Mouse (Mus musculus) E14TG2a.4 (cell line): ENCODE results near the gene Ptger4.

Experiments used
- CTCF ChIP-seq: conservative IDR thresholded peaks from 2 replicates; pipeline ENCODE4 v1.5.1; 2014; ENCODE audit warnings: low read length
- NANOG ChIP-seq: IDR thresholded peaks from 2 replicates; pipeline ENCODE4 v1.6.1; 2014; ENCODE audit warnings: borderline replicate concordance, low read length, mixed read lengths
- POU5F1 ChIP-seq: IDR thresholded peaks from 2 replicates; pipeline ENCODE4 v1.6.1; 2014; ENCODE audit warnings: low read length, borderline replicate concordance

DNA sequence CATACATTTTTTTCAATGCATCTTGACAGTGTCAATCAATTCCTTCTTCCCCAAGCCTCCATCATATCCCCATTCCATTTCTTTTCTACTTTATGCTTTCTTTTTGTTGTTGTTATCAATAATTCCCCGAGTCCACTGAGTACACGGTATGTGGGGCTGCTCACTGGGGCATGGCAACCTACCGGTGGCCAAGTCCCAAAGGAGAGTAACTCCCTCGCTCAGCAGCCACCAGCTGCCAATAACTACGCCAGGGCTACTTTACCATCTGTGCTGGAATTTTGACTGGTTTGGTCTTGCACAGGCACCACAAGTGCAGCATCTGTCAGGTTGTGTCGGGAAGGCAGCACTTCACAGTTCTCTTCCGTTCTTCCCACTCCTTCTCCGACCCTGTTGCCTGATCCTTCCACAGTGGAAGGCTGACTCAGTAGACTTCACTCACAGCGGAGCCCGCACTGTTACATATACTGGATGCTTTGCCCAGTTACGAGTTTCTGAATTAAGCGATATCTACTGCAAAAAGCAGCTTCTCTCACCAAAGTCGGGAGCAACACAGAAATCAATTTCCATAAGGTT, 18.2 kb upstream of the Ptger4 start:
- TF ChIP-seq CTCF, result no peak
- no peak for TF ChIP-seq NANOG
- TF ChIP-seq POU5F1, result no peak
